Mouse (Mus musculus): ENCODE results near the gene Dph3. TPM values are rescaled to one million over a fixed set of nuclear protein-coding genes. Genes with fewer than 3 reads are reported as not detected.

The Dph3 gene
- polyA plus RNA-seq, 1 experiment from 2014 or later = 78.0 TPM

GRCm38 (mm10) chr14:32046357-32046756 is 39.2 kb downstream of the Dph3 start:
- Histone ChIP-seq H3K4me3 (no peak overlapping the region), H3K4me2 (replicated peaks) (no peak overlapping the region), H3K4me1 (no peaks in the 10 kb centered on the region), H3K27me3 (replicated peaks) (no peaks in the 10 kb centered on the region), H3K36me3 (no peaks in the 10 kb centered on the region), H3K9ac (no peak overlapping the region), H3K27ac (no peak overlapping the region), H3K9me3 (no peaks in the 10 kb centered on the region)
- 86% methylated on average over 8 of the region's 8 CpGs for WGBS
- no peak for ATAC-seq (ENCODE audit: low FRiP score, low read depth)

GRCm38 (mm10) chr14:32042108-32042507 is 43.4 kb downstream of the Dph3 start:
- H3K4me2 ChIP-seq (replicated peaks) = no peak overlapping the region
- H3K9ac ChIP-seq = no peak overlapping the region
- no peaks in the 10 kb centered on the region for H3K9me3 ChIP-seq
- H3K36me3 ChIP-seq = no peaks in the 10 kb centered on the region
- no peak overlapping the region for H3K4me3 ChIP-seq
- no peaks in the 10 kb centered on the region for H3K27me3 ChIP-seq (replicated peaks)
- 54% methylated on average over 5 of the region's 5 CpGs for WGBS
- no peak for ATAC-seq (ENCODE audit: low FRiP score, low read depth)
- no peaks in the 10 kb centered on the region for H3K4me1 ChIP-seq
- H3K27ac ChIP-seq = no peak overlapping the region

GRCm38 (mm10) chr14:32037661-32038252 is 47.8 kb downstream of the Dph3 start:
- Histone ChIP-seq H3K27me3 (replicated peaks) (no peaks in the 10 kb centered on the region), H3K4me3 (no peak overlapping the region), H3K9ac (no peak overlapping the region), H3K9me3 (no peaks in the 10 kb centered on the region), H3K4me1 (no peaks in the 10 kb centered on the region), H3K36me3 (no peaks in the 10 kb centered on the region), H3K27ac (no peak overlapping the region), H3K4me2 (replicated peaks) (no peak overlapping the region)
- 84% methylated on average over 8 of the region's 8 CpGs for WGBS
- no peak for ATAC-seq (ENCODE audit: low FRiP score, low read depth)

GRCm38 (mm10) chr14:32036482-32036881 is 49.0 kb downstream of the Dph3 start:
- Histone ChIP-seq H3K4me1 (no peaks in the 10 kb centered on the region), H3K9ac (no peak overlapping the region), H3K27me3 (replicated peaks) (no peaks in the 10 kb centered on the region), H3K4me3 (no peak overlapping the region), H3K36me3 (no peaks in the 10 kb centered on the region), H3K4me2 (replicated peaks) (no peak overlapping the region), H3K9me3 (no peaks in the 10 kb centered on the region), H3K27ac (no peak overlapping the region)
- ATAC-seq (ENCODE audit: low FRiP score, low read depth) = no peak
- WGBS = 86% methylated on average over 5 of the region's 5 CpGs

DNA sequence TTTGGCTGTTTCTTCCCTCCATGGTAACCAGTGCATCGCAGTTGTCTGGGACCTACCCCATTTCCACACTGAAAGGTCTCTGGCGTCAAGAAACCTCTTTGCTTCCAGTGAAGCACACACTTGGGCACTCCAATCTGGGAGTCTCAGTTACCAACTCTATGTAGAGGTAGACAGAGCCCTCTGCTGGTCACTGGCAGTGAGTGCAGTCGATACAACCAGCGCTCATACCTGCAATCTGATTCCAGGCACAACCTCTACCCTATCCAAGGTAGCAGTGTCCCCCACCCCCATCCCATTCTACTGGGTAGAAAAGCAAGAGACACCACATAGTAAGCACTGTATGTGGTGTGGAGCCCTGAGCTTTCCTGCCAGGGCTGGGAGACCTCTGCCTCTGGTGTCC is 53.0 kb downstream of the Dph3 start:
- Histone ChIP-seq H3K27ac (no peak overlapping the region), H3K36me3 (no peaks in the 10 kb centered on the region), H3K4me3 (no peak overlapping the region), H3K4me2 (replicated peaks) (no peak overlapping the region), H3K9ac (no peak overlapping the region), H3K4me1 (peaks cover 9% of the 10 kb centered on the region; the same call in 1 of the 2 replicates), H3K27me3 (replicated peaks) (no peaks in the 10 kb centered on the region), H3K9me3 (no peaks in the 10 kb centered on the region)
- ATAC-seq (ENCODE audit: low FRiP score, low read depth) = 0 out of 2 replicates have a peak, but pooled peaks have one; percentile 13
- 11% methylated on average over 4 of the region's 4 CpGs for WGBS

Other genes with a start within 250 kb of the Dph3 start
- gene Galnt15, start 56.7 kb downstream of the Dph3 start, polyA plus RNA-seq (2016; fragmentation: Nextera tagmentation; extraction: Ambion mirVana) = 0.05 and 0.06 TPM in 2 replicates
- gene Oxnad1, start 355 bp downstream of the Dph3 start, polyA plus RNA-seq (2016; fragmentation: Nextera tagmentation; extraction: Ambion mirVana) = 19.9 and 22.5 TPM in 2 replicates
- gene Msmb, start 56.3 kb upstream of the Dph3 start, polyA plus RNA-seq (2016; fragmentation: Nextera tagmentation; extraction: Ambion mirVana) = not detected in 2 replicates
- gene Ncoa4, start 74.1 kb upstream of the Dph3 start, polyA plus RNA-seq (2016; fragmentation: Nextera tagmentation; extraction: Ambion mirVana) = 89.2 and 90.2 TPM in 2 replicates
- gene Timm23, start 116.2 kb upstream of the Dph3 start, polyA plus RNA-seq (2016; fragmentation: Nextera tagmentation; extraction: Ambion mirVana) = 220 and 229 TPM in 2 replicates
- 57.1 and 61.0 TPM in 2 replicates for gene Parg, start 116.2 kb upstream of the Dph3 start, polyA plus RNA-seq (2016; fragmentation: Nextera tagmentation; extraction: Ambion mirVana)
- gene Ogdhl, start 236.3 kb upstream of the Dph3 start, polyA plus RNA-seq (2016; fragmentation: Nextera tagmentation; extraction: Ambion mirVana) = 17.9 and 19.7 TPM in 2 replicates

Data from neural tube, embryonic 12.5 days (tissue).